Mouse (Mus musculus) hindbrain, postnatal 0 days (tissue): Measurements from ENCODE around the gene Yaf2. TPM values are rescaled to one million over a fixed set of nuclear protein-coding genes. Genes with fewer than 3 reads are reported as not detected.

Source experiments
- ATAC-seq: fragments of 200-750 bp; cut with Nextera tagmentation; 2 replicates; pipeline ENCODE4 v1.8.0; 2017; ENCODE audit warnings: mild to moderate bottlenecking, moderate TSS enrichment, moderate library complexity
- DNase-seq: peaks from one replicate; pipeline ENCODE4 v3.0.0-alpha.2; 2015; ENCODE audit warnings: low spot score
- H3K27ac ChIP-seq: fragments of 300-500 bp; sonication (generic); 2 replicates; pipeline ENCODE4 v1.5.1; 2014; ENCODE audit warnings: mild to moderate bottlenecking
- H3K27me3 ChIP-seq: fragments of 300-500 bp; sonication (generic); 2 replicates; pipeline ENCODE4 v1.6.1; 2014; ENCODE audit warnings: low read length, mixed read lengths; ENCODE audit not compliant: insufficient read depth
- H3K36me3 ChIP-seq: fragments of 300-500 bp; sonication (generic); 2 replicates; pipeline ENCODE4 v1.6.1; 2014; ENCODE audit warnings: low read length, mixed read lengths; ENCODE audit not compliant: insufficient read depth
- H3K4me1 ChIP-seq: fragments of 300-500 bp; sonication (generic); 2 replicates; pipeline ENCODE4 v1.6.1; 2014; ENCODE audit warnings: antibody characterized with exemption, low read length, mixed read lengths; ENCODE audit not compliant: insufficient read depth
- H3K4me2 ChIP-seq: fragments of 300-500 bp; sonication (generic); 2 replicates; pipeline ENCODE4 v1.6.1; 2014; ENCODE audit warnings: low read depth, mild to moderate bottlenecking, low read length, moderate library complexity, mixed read lengths
- H3K4me3 ChIP-seq: fragments of 300-500 bp; sonication (generic); 2 replicates; pipeline ENCODE4 v1.5.1; 2014; ENCODE audit warnings: low read length
- H3K9ac ChIP-seq: fragments of 300-500 bp; sonication (generic); replicated peaks from 2 replicates; pipeline ENCODE4 v1.6.1; 2014; ENCODE audit warnings: mild to moderate bottlenecking, low read length, moderate library complexity, mixed read lengths
- H3K9me3 ChIP-seq: fragments of 300-500 bp; sonication (generic); 2 replicates; pipeline ENCODE4 v1.6.1; 2016; ENCODE audit warnings: low read length, mixed read lengths
- CTCF ChIP-seq: IDR thresholded peaks from 2 replicates; pipeline ENCODE4 v1.5.1; 2016; ENCODE audit warnings: antibody characterized with exemption, control low read depth, low read depth
- WGBS: fragments of 180-500 bp; shearing (Covaris S2); extraction: QIAGEN DNeasy Blood & Tissue Kit; methylation state at CpG from one replicate; pipeline ENCODE4 v1.1.7; 2014; 5-methylcytosine and 5-hydroxymethylcytosine counted together
- polyA plus RNA-seq: library from polyadenylated mRNA; unstranded; fragments of >200 nt; fragmentation: Nextera tagmentation; extraction: Ambion mirVana; gene quantifications from 2 replicates; pipeline ENCODE4 v1.2.1, GENCODE M21; 2015
- total RNA-seq: library from RNA; depleted of rRNA; stranded (reverse); fragments of >200 nt; gene quantifications from 2 replicates; pipeline ENCODE4 v1.2.3, GENCODE M21; 2014

Yaf2 gene
- total and polyA plus RNA-seq, 2 experiments from 2014 or later: 80.1 to 158 TPM

DNA sequence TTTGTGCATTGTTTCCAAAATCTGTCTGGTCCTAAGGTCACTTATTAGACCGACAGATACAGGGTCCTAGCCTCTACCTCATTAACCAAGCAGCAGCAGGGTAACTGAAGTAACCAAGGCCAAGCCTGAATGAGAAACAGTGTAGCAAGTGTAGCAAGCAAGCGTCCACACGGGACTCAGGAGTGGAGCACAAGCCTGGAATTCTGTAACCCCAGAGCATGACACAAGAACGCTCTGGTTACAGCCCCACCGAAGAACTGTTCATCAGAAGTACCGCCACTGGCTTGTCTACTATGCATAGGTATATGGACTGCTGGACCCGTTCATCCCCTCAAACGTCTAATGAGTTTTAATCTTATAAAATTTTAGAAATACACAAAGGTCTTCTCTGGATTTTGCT is 69.3 kb downstream of the Yaf2 start:
- no peak overlapping the region for H3K4me2 ChIP-seq
- H3K4me3 ChIP-seq: no peak overlapping the region
- H3K9ac ChIP-seq: no peak overlapping the region
- no peaks in the 10 kb centered on the region for H3K9me3 ChIP-seq
- no peaks in the 10 kb centered on the region for H3K36me3 ChIP-seq
- WGBS: 79% methylated on average over 8 of the region's 8 CpGs
- no peaks in the 10 kb centered on the region for H3K27me3 ChIP-seq
- TF ChIP-seq CTCF: no peak
- H3K4me1 ChIP-seq: 0 out of 2 replicates have a peak, but pooled peaks cover 5% of the 10 kb centered on the region
- no peak for ATAC-seq
- no peak overlapping the region for H3K27ac ChIP-seq
- DNase-seq: no peak

DNA sequence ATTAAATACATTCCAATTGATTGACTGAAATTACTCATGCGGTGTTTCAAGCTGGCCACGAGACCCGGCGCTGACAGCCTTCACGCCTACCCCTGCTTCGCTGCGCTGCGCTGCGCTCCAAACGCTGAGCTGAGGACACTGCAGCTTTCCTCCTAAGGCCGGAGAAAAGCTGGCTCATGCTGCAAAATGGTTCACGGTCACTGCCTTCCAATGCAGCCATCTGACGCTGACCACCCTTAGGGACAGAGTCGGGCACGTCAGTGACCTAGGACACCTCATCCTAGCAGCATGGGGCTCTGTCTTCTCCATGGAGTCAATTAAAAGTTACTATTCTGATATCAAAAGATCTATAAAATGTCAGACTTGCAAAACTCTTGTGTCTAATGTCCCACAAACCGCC is 70.4 kb downstream of the Yaf2 start:
- Histone ChIP-seq H3K36me3 (no peaks in the 10 kb centered on the region), H3K9me3 (no peaks in the 10 kb centered on the region), H3K9ac (no peak overlapping the region), H3K27ac (no peak overlapping the region), H3K4me2 (no peak overlapping the region), H3K4me1 (0 out of 2 replicates have a peak, but pooled peaks cover 5% of the 10 kb centered on the region), H3K4me3 (no peak overlapping the region), H3K27me3 (no peaks in the 10 kb centered on the region)
- peak; percentile 50 for DNase-seq
- ATAC-seq: peak; percentile 59
- TF ChIP-seq CTCF: peak; percentile 5; the same call in 1 of the 2 replicates
- WGBS: 50% methylated on average over 16 of the region's 16 CpGs

DNA sequence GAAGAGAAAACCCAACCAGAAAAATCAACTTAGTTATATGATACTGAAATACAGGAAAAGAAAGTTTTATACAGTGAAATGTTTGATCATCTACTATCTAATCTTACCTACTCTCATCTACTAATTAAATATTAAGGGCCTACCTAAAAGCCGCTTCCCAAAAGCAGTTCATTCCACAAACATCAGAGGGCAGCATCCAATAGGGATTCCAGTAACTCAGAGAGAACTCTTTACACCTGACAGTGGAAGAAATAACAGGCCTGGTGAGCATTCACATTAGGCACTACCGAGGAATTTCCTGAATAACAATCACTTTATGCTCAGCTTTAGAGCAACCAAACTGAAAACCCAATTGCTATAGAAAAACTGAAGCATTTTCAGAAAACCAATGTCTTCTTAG is 71.0 kb downstream of the Yaf2 start:
- Histone ChIP-seq H3K9ac (no peak overlapping the region), H3K27me3 (no peaks in the 10 kb centered on the region), H3K4me2 (no peak overlapping the region), H3K4me3 (no peak overlapping the region), H3K27ac (no peak overlapping the region), H3K36me3 (no peaks in the 10 kb centered on the region), H3K4me1 (0 out of 2 replicates have a peak, but pooled peaks cover 5% of the 10 kb centered on the region), H3K9me3 (no peaks in the 10 kb centered on the region)
- 40% methylated on average over 2 of the region's 2 CpGs for WGBS
- peak; percentile 72 for TF ChIP-seq CTCF
- ATAC-seq (no peak), DNase-seq (peak; percentile 79)

DNA sequence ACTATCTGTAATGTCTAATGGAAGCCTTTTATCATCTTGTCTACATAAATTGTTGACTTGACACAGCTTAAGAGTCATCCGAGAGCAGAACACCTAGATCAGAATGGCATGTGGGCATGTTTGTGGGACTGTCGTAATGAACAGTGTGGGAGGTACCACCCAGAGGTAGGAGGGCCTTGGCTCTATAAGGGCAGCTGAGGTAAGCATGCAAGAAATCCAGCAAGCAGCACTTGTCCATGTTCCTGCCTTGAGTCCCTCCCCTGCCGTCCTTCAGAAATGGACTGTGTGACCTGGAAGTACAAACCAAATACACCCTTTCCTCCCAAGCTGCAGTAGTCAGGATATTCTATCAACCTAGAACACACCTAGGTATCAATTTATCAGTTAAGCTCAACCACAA is 71.5 kb downstream of the Yaf2 start:
- 82% methylated on average over 3 of the region's 3 CpGs for WGBS
- H3K4me2 ChIP-seq: no peak overlapping the region
- H3K27ac ChIP-seq: no peak overlapping the region
- no peaks in the 10 kb centered on the region for H3K9me3 ChIP-seq
- H3K4me1 ChIP-seq: 0 out of 2 replicates have a peak, but pooled peaks cover 5% of the 10 kb centered on the region
- DNase-seq (no peak), ATAC-seq (no peak)
- H3K36me3 ChIP-seq: no peaks in the 10 kb centered on the region
- no peak for TF ChIP-seq CTCF
- no peaks in the 10 kb centered on the region for H3K27me3 ChIP-seq
- H3K9ac ChIP-seq: no peak overlapping the region
- H3K4me3 ChIP-seq: no peak overlapping the region

DNA sequence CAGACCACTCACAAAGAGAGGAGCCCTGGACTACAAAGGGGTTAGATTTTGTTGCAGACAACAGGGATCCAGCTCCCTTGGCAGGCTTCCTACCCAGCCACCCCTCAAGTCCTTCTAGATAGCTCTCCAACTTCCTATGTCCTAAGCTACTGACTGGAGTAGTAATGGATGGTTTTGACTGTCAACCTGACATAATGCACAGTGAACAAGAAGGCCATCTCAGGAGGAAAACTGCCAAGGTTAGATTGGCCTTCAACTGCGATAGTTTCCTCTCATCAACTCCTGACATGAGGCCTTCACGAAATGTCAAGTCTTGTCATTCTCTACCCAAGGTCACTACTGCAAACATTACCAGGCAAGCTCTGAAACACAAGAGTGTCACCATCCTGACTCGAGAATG is 72.5 kb downstream of the Yaf2 start:
- Histone ChIP-seq H3K36me3 (no peaks in the 10 kb centered on the region), H3K9ac (no peak overlapping the region), H3K4me2 (no peak overlapping the region), H3K4me3 (no peak overlapping the region), H3K9me3 (no peaks in the 10 kb centered on the region), H3K4me1 (0 out of 2 replicates have a peak, but pooled peaks cover 5% of the 10 kb centered on the region), H3K27me3 (no peaks in the 10 kb centered on the region), H3K27ac (no peak overlapping the region)
- no peak for DNase-seq
- no peak for ATAC-seq
- TF ChIP-seq CTCF: no peak
- 76% methylated on average over 3 of the region's 3 CpGs for WGBS

DNA sequence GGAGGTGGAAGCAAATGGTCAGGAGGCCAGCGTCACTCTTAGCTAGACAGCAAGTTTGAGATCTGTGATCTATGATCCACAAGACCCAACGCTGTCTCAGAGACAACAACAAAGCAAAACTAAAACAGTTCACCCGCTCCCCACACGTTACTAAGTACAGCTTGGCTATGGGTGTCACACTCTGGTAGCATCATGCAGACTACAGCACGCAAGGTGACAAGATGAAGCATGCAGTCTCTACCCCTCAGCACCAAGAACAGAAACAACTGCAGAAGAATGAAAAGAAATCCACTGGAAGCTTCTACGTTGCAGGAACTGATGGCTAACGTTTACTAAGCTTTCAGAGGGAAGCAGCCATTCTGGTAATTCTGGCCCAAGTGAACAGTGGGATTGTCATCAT is 73.2 kb downstream of the Yaf2 start:
- no peaks in the 10 kb centered on the region for H3K36me3 ChIP-seq
- ATAC-seq: no peak
- H3K9me3 ChIP-seq: no peaks in the 10 kb centered on the region
- no peak overlapping the region for H3K4me2 ChIP-seq
- H3K4me1 ChIP-seq: 0 out of 2 replicates have a peak, but pooled peaks cover 5% of the 10 kb centered on the region
- H3K4me3 ChIP-seq: no peak overlapping the region
- DNase-seq: no peak
- no peaks in the 10 kb centered on the region for H3K27me3 ChIP-seq
- TF ChIP-seq CTCF: no peak
- WGBS: 87% methylated on average over 7 of the region's 7 CpGs
- H3K9ac ChIP-seq: 0 out of 2 replicates have a peak overlapping the region, but pooled peaks have one; percentile 17
- H3K27ac ChIP-seq: no peak overlapping the region

DNA sequence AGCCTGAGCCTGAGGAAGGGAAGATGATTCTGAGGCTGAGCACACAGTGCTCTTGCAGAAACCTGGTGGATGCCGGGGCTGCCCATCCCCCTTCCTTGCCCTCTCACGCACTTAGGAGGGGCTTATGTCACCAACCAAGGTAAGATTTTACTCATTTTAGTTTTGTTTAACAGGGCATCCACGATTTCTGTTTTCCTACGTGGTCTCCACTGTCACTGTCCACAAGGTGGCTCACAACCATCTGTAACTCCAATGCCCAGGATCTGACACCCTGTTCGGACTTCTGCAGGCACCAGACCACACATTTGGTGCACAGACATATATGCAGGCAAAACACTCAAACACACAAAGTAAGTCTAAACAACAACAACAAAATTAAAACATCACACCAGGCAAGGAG is 73.9 kb downstream of the Yaf2 start:
- 61% methylated on average over 5 of the region's 5 CpGs for WGBS
- Histone ChIP-seq H3K36me3 (no peaks in the 10 kb centered on the region), H3K4me3 (no peak overlapping the region), H3K9me3 (no peaks in the 10 kb centered on the region), H3K4me2 (no peak overlapping the region), H3K4me1 (0 out of 2 replicates have a peak, but pooled peaks cover 5% of the 10 kb centered on the region), H3K9ac (no peak overlapping the region), H3K27me3 (no peaks in the 10 kb centered on the region), H3K27ac (no peak overlapping the region)
- no peak for ATAC-seq
- peak; percentile 72 for TF ChIP-seq CTCF
- DNase-seq: peak; percentile 52
